Mouse (Mus musculus) activated CD4-positive, CD25-positive, alpha-beta regulatory T cell, adult 4 months (primary cell): Measurements from ENCODE around the gene Cacng1. TPM values are rescaled to one million over a fixed set of nuclear protein-coding genes. Genes with fewer than 3 reads are reported as not detected.

ENCODE experiments used
- ATAC-seq: one replicate; pipeline ENCODE4 v1.8.0; 2017
- polyA plus RNA-seq, 2 experiments: library from polyadenylated mRNA; unstranded; fragments of 100-300 nt; shearing (Covaris generic); gene quantifications; one replicate each; pipeline ENCODE4 v1.2.1; 2017

The Cacng1 gene
- not detected for polyA plus RNA-seq

DNA sequence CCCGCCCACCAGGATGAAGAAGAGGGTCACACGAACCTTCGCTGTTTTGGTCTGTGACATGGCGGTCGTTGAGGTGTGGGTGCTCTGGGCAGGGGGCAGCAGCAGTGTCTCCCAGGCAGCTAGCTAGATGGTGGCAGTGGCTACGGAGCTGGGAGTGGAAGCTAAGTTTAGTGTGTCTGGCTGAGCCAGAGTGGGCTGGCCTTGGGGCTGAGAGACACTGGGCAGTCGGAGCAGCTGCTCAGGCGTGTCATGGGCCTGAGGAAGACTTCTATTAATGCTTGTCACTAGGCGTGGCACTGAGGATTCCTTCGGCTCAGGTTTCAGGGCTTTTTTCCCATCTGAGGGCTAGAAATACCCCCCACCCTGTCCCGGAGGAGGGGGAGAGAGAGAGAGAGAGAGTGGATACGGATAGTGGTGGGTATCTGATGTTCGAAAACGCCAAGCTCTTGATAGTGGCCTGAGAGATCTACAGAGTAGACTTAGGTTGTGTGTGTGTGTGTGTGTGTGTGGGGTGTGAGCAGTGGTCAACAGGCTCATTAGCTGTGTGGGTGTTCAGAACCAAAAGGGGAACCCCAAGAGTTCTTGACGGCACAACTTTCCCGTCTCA is at the start of gene Cacng1:
Gene Cacng1 (minus strand): TSS at position 191 of the 607 bp plus-strand sequence.
- ATAC-seq = no peak

DNA sequence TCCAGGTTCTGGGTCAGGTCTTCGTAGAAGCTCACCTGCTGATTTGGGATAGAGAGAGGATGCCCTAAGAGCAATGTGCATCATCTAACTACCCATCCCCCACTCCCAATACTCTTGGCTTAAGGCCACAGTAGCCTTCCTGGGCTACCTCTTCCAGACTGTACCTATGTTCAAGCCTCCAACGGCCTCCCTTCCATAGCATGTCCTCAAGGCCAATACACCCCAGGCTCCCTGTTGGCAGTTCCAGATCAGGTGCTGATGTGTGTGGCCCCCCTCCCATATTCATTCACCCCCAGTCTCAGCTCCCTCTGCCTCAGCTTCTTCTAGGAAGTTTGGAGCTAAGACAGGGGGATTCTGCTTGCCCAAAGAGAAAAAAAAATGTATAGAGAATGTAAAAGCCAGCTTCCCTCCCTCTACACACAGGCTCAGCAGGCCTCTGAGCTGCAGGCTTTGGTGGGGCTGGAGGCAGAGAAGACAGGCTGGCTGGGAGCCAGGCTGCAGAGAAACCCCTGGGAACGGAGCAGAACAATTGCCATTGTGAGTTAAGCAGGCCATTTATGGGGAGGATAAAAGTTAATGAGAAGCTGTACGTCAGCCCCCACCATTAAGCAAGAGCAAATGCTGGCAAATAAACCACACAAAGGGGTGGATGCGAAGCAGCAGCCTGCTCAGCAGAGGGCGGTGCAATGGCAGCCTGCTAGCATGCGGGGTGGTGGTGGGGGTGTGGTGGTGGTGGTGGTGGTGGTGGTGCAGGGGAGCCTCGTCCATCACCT is 46.6 kb upstream of the Cacng1 start:
- ATAC-seq = no peak

DNA sequence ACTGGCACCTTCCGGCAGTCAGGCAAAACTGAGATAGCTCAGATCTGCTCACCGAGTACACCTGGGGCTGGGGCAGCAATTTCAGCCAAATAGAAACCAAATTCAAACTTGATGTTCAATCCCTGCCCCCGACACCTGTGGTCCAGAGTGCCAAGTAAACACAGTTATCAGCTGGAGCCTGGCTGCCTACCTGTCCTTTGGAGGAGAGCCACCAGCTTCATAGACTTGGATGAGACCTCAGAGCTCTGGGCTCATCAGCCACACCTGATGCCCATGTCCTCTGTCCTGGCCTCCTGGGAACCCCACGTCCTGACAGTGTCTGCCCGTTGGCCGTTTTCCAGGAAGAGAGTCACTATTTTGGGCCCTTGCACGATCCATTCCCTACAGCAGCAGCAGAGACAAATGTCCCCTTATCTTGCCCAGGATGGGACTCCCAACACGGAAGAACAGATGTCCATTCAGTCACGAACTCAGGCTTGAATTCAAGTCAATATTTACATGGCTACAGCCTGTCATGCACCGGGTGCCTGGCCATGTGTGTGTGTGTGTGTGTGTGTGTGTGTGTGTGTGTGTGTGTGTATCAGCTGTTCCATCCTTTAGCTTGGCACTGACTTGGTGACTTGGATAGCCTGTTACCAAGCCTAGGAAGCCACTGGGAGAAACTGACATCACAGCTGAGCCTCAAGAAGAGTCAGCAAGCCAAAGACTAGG is 45.6 kb upstream of the Cacng1 start:
- no peak for ATAC-seq

DNA sequence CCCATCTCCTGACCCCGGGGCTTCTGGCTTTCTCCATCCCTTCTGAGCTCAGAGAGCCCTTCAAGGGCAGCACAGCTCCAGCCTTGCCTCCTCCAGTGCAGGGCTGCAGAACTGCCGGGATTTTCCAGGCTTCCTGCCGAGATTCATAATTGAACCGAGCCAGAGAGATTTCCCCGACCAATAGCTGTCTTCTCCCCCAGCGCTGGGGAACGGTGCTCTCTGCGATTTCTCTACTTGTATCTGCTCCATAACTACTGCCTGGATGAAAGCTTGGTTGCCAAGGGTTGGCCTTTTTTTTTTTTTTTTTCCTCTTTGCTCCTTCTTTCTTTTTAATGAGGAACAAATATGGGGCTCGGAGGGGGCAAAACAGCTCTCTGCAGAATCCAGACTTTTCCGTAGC is 43.7 kb upstream of the Cacng1 start:
- no peak for ATAC-seq

DNA sequence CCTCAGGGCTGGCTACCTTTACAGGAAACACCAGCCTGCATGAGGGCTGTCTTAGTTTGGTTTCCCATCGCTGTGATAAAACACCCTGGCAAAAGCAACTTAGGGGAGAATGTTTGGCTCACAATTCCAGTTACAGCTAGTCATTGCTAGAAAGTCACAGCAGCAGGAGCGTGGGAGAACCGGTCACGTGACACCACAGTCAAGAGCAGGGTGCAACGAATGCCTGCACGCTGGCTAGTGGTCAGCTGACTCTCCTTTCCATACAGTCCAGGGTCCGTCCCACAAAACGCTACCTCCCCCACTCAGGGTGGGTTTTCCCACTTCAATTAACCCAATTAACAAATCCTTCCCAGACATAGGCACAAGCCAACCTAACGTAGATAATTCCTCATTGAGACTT is 43.2 kb upstream of the Cacng1 start:
- ATAC-seq = no peak

DNA sequence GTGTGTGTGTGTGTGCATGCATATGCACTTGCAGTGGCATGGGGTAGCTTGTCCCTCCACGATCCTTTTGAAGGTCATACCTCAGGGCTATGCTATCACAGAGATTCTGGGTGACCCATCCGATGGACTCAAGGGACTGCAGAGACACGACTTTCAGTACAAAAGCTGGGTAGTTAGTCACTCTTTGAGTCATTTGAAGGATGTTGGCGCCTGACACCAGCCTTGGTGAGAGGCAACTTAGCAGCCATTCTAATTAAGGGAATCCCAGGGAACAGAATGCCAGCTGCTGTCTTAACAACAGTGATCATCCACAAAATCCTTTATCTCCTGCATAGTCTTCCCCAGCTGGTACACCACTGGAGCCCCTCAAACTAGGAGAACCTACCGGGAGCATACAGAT is 32.8 kb upstream of the Cacng1 start:
- ATAC-seq = no peak

DNA sequence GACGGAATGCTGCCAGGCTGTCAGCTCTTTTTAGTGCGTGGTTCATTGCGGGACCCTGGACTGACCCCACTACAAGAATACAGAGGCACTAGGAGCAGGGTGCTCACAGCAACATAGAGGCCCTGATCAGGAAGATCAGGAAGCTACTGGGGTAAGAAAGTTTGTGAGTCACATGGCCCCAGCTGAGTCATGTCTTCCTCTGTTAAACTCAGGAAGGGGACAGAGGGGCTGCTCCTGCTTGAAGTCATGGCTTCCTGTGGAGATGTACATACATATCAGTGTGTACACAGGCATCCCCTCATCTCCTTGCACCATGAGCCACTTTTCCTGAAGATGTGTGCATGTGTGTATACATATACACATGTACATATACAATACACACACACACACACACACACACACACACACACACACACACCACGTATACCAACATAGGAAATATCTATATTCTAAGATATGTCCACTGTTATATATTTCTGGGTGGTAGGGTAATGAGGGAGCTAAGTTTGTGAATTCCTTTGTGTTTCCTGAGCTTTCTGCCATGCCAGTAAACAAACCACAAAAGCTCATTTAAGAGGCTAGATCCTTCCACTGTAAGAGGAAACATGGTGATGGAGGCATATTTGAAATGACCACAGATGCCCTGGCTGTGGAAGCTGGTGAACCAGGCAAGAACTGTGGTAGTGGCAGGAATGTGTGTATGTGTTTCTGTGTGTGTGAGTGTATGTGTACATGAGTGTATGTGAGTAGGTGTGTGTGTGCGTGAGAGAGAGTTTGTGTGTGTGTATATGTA is 32.1 kb upstream of the Cacng1 start:
- ATAC-seq = no peak

DNA sequence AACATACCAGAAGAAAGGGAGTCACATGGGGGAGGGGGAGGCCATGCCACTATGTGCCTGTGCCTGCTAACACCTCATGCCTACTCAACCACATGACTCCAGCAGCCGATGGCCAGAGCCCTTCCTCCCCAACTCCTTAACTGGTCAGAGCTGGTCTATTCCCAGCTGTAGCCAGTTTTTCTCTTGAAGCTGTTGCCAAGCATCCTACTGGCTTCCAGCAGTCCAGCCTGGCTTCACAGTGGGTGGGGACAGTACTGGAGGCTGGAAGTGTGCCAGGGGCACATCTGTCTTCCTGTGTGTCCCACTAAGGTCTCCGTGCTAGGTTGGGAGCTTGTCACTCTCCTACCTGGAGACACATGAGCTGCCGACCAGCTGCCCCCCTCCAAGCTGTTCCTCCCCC is 26.8 kb upstream of the Cacng1 start:
- no peak for ATAC-seq

DNA sequence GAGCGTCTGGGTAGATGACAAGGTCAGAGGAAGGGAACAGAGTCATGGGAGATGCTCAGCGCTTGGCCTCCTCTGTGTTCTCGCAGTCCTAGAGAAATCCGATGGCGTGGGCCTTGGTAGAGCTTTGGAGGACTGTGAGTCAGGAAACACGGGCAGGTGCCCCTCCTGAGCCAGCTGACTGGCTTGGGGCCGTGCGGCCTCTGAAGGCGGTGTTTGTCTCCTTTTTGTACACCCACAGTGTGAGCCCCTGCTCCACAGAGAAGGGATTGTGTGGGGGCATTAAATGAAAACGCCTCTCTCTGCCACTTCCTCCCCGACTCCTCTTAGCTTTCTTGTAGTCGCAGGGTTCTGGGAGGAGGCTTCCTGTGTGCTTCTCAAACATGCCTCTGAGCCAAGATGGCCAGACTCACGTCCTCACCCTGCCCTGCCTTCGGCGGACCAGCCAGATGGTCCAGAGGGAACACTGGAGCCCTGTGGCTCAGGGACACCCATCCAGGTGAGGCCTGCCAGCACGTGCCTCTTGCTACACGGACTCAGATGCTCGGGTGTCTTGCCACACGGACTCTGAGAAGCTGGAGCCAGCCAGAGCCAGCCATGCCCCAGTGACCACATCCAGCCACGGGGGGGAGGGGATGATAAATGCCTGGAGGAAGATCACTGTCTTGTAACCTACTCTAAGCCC is 22.2 kb upstream of the Cacng1 start:
- no peak for ATAC-seq

DNA sequence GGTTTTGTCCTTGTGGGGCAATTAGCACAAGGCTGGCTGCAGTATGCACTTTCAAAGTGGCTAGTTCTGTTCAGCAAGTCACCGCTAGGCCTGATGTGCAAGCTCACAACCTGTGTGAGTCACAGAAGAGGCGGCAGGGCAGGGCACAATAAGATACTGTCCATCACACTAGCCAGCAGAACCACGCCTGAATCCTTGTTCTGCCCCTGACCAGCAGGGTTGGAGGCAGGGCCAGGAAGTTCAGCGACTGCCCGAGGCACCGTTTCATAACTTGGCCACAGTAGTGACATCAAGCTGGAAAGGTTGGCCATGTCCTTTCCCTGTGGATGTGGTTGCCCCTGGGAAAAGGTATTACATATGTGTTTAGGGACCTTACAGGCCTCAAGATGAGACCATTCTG is 21.6 kb upstream of the Cacng1 start:
- ATAC-seq = no peak

DNA sequence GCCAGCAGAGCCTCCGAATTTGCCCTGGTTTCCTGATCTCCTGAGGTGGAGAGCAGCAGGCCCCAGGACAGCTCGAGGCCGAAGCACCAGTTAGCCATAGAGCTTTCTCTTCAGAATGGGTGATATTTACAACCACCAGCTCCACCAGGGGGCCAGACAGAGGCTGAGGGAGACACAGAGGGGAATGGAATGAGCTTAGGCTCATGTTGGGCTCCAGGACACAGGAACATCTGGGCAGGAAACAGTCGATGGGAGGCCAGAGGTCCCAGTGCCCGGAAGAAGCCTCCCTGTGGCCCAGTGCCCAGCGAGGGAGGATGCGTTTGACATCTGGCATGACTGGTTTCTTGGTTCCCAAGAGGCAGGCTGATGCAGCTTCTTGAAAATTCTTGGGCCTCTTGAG is 17.8 kb upstream of the Cacng1 start:
- ATAC-seq = no peak

DNA sequence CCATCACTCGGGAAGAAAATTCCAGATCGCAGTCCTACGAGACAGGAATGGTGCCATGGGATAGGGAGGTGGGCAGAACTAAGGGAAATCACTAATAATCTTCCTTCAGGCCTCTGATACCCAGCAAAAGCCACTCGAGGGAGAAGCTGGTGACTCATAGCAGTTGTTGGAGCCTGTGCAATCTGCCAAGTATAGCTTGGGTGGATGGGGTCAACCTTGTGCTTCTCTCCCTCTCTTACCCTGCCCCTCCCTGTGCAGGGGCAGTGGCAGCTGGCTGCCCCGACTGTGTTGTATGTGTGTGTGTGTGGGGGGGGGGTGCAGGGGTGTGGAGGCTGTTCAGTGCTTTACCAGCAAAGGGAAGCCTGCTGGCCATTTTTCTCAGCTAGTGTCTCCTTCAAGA is 15.2 kb upstream of the Cacng1 start:
- ATAC-seq = no peak

DNA sequence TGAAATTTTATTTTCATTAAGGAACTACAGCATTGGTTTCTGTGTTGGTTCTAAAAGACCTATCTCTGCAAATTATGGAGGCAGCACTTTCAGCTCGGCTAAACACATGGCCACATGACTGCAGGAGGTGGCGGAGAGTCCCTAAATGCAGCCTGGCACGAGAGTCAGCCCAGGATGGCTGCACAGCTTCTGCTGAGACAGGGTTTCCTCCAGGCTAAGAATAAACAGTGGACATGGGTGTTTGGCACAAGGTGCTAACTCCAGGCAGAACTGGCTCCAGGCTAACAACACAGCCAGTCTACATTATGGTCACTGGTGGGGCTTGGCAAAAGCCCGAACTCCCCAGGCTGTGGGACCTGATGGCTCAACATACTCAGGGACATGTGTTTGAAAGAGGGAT is 14.6 kb upstream of the Cacng1 start:
- ATAC-seq = no peak

DNA sequence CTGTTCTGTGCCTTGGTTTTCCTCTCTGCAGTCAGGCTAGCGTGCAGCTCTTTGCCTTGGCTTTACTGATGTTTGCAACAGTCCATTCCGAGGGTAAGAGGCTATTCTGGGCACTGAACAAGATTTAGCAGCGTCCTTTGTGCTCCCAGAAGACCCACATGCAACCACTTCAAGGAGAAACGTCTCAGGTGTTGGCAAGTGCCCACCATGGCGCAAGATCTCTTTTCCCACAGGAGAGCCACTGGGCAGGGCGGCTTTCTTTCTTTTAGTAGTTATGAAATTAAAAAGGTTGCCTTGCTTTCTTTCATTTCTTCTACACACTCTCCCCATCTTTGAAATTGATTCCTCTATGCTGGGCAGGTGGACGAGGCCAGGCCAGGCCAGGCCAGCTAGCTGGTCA is 12.8 kb upstream of the Cacng1 start:
- ATAC-seq = no peak

DNA sequence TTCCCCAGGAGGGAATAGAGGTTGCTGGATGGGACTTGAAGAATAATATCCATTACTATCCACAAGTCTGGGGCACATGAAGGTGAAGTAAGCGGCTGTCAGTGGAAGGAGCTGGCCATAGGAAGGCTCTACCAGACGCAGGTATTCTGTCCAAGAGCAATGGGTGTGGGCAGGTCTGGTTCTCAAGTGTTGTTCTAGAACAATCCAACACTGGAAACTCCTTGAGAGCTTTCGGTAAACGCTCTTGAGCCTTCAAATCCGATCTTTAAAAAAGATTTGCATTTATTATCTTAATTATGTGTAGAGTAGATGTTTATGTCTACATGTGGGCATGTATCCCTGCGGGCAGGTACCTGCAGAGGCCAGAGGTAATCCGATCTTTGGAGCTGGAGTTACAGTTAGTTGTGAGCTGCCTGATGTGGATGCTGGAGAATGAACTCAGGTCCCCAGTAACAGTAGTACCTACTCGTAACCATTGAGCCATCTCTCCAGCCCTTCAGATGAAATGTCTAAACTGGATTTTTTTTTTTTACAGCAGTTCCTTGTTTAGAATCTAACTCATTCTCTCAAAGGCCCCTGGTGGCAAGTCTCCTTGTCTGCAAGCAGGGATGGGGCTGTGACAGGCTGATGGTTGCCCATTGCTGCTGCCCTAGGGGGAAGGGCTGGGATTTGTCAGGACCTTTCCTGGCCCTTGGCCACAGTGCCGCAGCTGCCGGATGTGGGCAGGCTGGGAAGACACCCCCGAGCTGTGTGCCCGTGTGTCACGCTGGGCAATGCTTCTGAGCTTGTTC is 11.9 kb upstream of the Cacng1 start:
- no peak for ATAC-seq

DNA sequence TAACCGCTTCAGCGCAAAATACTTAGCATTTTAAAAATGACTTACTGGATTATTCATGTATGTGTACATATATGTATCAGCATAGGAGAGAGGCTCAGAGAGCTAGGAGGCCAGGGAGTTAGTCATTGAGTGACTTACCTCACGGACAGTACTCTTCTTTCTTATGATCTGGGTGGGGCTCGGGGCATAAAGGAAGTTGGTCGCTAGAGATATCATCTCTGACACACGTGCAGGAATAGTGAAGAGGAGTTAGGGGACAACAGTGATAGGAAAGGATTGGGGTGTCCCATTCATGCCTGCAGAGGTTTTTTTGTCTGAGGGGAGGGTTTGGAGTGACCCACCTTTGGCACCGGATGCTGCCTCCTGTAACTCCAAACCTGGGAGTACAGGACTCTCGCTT is 8.3 kb upstream of the Cacng1 start:
- no peak for ATAC-seq

DNA sequence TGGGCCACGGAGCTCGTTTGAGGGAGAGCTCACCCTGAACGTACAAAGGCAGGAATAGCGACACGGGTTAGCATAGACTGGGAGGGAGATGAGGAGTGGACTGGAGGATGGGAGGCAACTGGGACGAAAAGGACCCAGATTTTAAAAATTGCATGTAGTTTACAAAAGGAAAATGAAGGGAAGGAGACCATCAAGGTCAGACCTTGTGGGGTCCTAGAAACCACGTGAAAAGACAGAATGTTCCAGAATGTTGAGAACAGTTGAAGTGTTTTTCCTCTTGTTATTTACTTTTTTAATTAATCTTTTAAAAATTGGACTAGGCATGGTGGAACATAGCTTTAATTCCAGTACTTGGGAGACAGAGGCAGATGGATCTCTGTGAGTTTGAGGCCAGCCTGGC is 4.7 kb upstream of the Cacng1 start:
- no peak for ATAC-seq

DNA sequence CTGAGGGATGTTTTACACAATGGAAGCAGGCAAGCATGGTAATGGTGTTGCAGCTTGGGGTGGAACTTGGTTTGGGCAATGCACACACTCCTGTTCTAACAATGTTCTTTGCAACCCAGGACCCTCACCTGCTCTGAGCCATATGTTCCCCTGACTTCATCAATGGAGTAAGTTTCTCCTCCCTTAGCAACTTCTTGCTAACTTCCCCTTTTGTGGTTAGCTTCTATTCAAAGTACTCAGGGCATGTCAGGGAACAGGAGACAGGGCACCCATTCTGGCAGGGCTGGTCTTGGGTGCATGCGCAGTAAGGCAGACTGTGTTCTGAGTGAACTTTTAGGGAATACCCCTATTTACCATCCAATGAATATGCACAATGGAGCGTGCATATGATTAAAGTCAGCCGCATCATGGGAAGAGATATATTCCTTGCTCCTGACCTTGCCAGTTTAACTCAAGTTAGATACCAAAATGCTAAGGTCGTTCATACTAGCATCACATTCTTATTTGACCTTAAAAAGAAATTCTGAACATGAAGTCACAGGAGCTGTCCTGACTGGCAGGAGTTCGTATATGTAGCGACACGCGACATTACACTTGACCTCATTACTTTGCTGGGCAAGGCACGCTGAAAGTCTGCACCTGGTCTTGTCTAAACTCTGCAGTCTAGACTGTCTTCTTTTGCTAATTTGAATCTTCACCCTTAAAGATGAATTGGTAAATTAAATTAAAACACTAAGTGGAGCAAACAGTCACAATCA is 4.1 kb upstream of the Cacng1 start:
- ATAC-seq = no peak

DNA sequence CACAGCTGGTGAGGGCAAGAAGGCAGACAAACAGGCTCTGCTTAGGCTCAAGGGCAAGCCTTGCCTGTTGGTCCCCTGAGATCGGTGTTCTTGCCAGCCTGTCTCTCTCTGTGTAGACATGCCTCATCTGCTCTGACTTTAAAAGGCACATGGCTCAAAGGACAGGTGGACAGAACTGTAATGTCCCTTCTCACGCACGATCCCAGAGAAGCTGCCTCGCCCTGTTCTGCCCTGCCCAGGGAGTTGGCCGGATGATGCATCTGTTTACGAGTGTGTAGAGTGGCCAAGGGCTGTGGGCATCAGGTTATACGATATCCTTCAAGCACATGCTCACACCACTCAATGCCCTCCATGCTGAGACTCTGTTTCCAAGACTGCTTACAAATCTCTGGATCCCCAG is 2.0 kb downstream of the Cacng1 start:
- no peak for ATAC-seq

DNA sequence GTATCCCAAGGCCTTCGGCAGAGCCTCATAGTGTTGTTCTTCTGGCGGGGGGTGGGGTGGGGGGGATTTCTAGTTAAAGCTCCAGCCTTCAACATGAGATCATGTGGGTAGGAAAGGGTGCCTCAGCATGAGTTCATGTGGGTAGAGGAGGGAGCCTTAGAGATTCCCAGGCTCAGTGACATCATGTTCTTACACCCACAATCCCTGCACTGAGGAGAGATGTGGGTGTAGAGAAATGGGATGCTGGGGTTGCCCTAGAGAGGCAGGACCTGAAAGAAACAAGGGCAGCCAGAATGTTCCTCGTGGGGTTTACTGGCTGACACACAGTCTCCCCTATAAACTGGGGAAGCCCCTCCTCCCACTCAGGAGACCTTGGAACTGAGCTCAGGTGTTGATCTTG is 5.9 kb downstream of the Cacng1 start:
- ATAC-seq = no peak
